In the genomic region with DNA sequence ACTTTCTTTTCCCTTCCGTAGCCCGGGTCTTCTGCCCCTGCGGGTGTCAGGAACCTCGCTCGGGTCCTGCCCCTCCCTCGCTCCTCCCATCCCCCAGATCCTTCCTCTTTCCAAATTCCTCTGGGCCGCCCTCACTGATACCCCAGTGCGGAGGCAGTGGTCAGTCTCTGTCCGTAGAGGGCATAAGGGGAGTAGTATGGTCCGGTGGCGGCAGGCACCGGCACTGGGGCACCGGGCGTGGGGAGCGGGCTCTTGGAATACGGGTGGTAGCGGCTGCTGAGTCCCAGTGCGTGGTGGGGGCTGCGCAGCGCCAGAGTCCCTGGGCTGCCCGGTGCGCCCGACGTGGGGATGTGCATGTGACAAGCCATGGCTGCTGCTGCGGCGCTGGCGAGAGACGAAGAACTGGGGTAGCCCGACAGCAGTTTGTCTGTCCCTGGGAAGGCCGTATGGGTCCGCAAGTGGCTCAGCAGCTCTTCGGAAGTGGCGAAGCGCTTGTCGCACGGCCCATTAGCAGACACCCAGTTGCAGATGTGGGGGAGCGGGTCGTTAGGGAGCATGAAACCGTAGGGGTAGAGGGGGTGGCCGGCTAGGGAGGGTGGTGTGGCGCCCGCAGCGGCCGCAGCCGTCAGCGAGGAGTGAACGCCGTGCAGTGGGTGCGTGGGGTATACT, we compare ENCODE assay signal across 8 mouse cellular contexts. TPM values are rescaled to one million over a fixed set of nuclear protein-coding genes. Genes with fewer than 3 reads are reported as not detected.
DNase-seq lines count a peak whose midpoint lies in the region; ATAC-seq lines count a peak whose summit lies in the region.

No protein-coding gene starts in this region.

- H3K36me3 ChIP-seq in megakaryocyte, embryonic 14.5 days (replicated peaks; ENCODE audit: low read length) = no peaks in the 10 kb centered on the region
- H3K36me3 ChIP-seq in embryonic facial prominence, embryonic 14.5 days (ENCODE audit: control insufficient read depth, insufficient read depth, low read length) = peaks cover 35% of the 10 kb centered on the region
- peaks cover 23% of the 10 kb centered on the region for H3K36me3 ChIP-seq in limb, embryonic 10.5 days
- H3K36me3 ChIP-seq in midbrain, embryonic 13.5 days = peaks cover 11% of the 10 kb centered on the region; the same call in 1 of the 2 replicates

- peak overlapping the region; percentile 81 for H3K4me2 ChIP-seq in embryonic facial prominence, embryonic 14.5 days (ENCODE audit: low read depth, low read length)
- peak overlapping the region; percentile 83 for H3K4me2 ChIP-seq in midbrain, embryonic 13.5 days (replicated peaks)

- H3K9me3 ChIP-seq in megakaryocyte, embryonic 14.5 days = 0 out of 2 replicates have a peak, but pooled peaks cover 10% of the 10 kb centered on the region
- H3K9me3 ChIP-seq in embryonic facial prominence, embryonic 14.5 days (ENCODE audit: control insufficient read depth, low read length) = no peaks in the 10 kb centered on the region
- no peaks in the 10 kb centered on the region for H3K9me3 ChIP-seq in limb, embryonic 10.5 days (replicated peaks)
- H3K9me3 ChIP-seq in midbrain, embryonic 13.5 days = no peaks in the 10 kb centered on the region

- WGBS in embryonic facial prominence, embryonic 14.5 days = 5% methylated on average over 42 of the region's 49 CpGs
- under 1% methylated on average over 49 of the region's 49 CpGs for WGBS in limb, embryonic 10.5 days
- under 1% methylated on average over 49 of the region's 49 CpGs for WGBS in midbrain, embryonic 13.5 days

- intact Hi-C loops in heart, postnatal 14 days (cut with DNase I) = loop anchor here (5.0 to 10.0 kb wide), 5 partner anchors 182 to 1420 kb away; no protein-coding TSS in a partner anchor

- DNase-seq in embryonic facial prominence, embryonic 14.5 days (ENCODE audit: low spot score) = no peak
- DNase-seq in heart, postnatal 14 days = peak; percentile 25 to 36
- DNase-seq in limb, embryonic 10.5 days (ENCODE audit: low spot score) = peak; percentile 74
- peak; percentile 32 to 42 for DNase-seq in urinary bladder, postnatal 36 days (ENCODE audit: low spot score in 2 of 2)
- DNase-seq in layer of hippocampus, adult 8-10 months (ENCODE audit: low spot score in 2 of 2) = no peak

- H3K27ac ChIP-seq in embryonic facial prominence, embryonic 14.5 days (replicated peaks; ENCODE audit: low read depth, low read length) = peak overlapping the region; percentile 98
- peak overlapping the region; percentile 98 for H3K27ac ChIP-seq in limb, embryonic 10.5 days
- H3K27ac ChIP-seq in midbrain, embryonic 13.5 days = peak overlapping the region; percentile 95

- peaks cover 87% of the 10 kb centered on the region for H3K4me1 ChIP-seq in megakaryocyte, embryonic 14.5 days
- peaks cover 13% of the 10 kb centered on the region; the same call in 1 of the 2 replicates for H3K4me1 ChIP-seq in embryonic facial prominence, embryonic 14.5 days (ENCODE audit: control insufficient read depth, insufficient read depth, low read length)
- H3K4me1 ChIP-seq in limb, embryonic 10.5 days = peaks cover 78% of the 10 kb centered on the region
- H3K4me1 ChIP-seq in midbrain, embryonic 13.5 days (replicated peaks) = peaks cover 56% of the 10 kb centered on the region

- peak overlapping the region; percentile 92 for H3K4me3 ChIP-seq in megakaryocyte, embryonic 14.5 days (replicated peaks)
- peak overlapping the region; percentile 84 for H3K4me3 ChIP-seq in embryonic facial prominence, embryonic 14.5 days (ENCODE audit: low read depth, low read length)
- peak overlapping the region; percentile 85 for H3K4me3 ChIP-seq in limb, embryonic 10.5 days
- H3K4me3 ChIP-seq in midbrain, embryonic 13.5 days (replicated peaks) = peak overlapping the region; percentile 87

- no peak for ATAC-seq in megakaryocyte, adult 5-6 weeks (ENCODE audit: poor library complexity, severe bottlenecking)
- no peak for ATAC-seq in embryonic facial prominence, embryonic 14.5 days (ENCODE audit: low read depth)
- ATAC-seq in midbrain, embryonic 13.5 days = no peak

- peak overlapping the region; percentile 96 for H3K9ac ChIP-seq in embryonic facial prominence, embryonic 14.5 days (ENCODE audit: low read depth, low read length)
- H3K9ac ChIP-seq in midbrain, embryonic 13.5 days (replicated peaks) = peak overlapping the region; percentile 91

- peaks cover 91% of the 10 kb centered on the region for H3K27me3 ChIP-seq in megakaryocyte, embryonic 14.5 days (replicated peaks)
- H3K27me3 ChIP-seq in embryonic facial prominence, embryonic 14.5 days (replicated peaks; ENCODE audit: control insufficient read depth, insufficient read depth, low read length) = peaks cover 3% of the 10 kb centered on the region; the same call in 1 of the 2 replicates
- peaks cover 60% of the 10 kb centered on the region for H3K27me3 ChIP-seq in limb, embryonic 10.5 days (ENCODE audit: low read depth, poor library complexity, severe bottlenecking)
- H3K27me3 ChIP-seq in midbrain, embryonic 13.5 days = peaks cover 36% of the 10 kb centered on the region

RNA-seq across cellular contexts. Expression of gene Zfp503, which starts 4.5 kb away (rescaled TPM):
- 0.77 and 1.3 TPM in 2 replicates for polyA plus RNA-seq in megakaryocyte, embryonic 14.5 days (2012; ENCODE audit: insufficient read depth, low replicate concordance)
- total RNA-seq in megakaryocyte, adult 5-6 weeks (2015) = 0.39 and 0.65 TPM in 2 replicates
- total RNA-seq in megakaryocyte, adult 5-6 weeks (2017) = 0.51 TPM in 1 of 2 replicates, not detected in the other
- polyA plus RNA-seq in embryonic facial prominence, embryonic 14.5 days (2014; fragmentation: Nextera tagmentation; extraction: Ambion mirVana) = 10.6 and 13.6 TPM in 2 replicates
- 1 to 10 TPM; 1.8 to 2.6 TPM for total RNA-seq in heart, postnatal 14 days (2021)
- 18.5 and 22.6 TPM in 2 replicates for polyA plus RNA-seq in limb, embryonic 10.5 days (2016; fragmentation: Nextera tagmentation; extraction: Ambion mirVana)
- polyA plus RNA-seq in midbrain, embryonic 13.5 days (2015; fragmentation: Nextera tagmentation; extraction: Ambion mirVana) = 8.0 and 11.0 TPM in 2 replicates
- 1 to 10 TPM; 2.5 to 3.4 (median 3.1) TPM for total RNA-seq in layer of hippocampus, adult 8-10 months (2022)

RNA-seq across cellular contexts. Expression of gene Lrmda, which starts 34.6 kb away (rescaled TPM):
- 7.1 and 12.7 TPM in 2 replicates for polyA plus RNA-seq in megakaryocyte, embryonic 14.5 days (2012; ENCODE audit: insufficient read depth, low replicate concordance)
- total RNA-seq in megakaryocyte, adult 5-6 weeks (2015) = 10.9 and 11.2 TPM in 2 replicates
- 12.6 and 15.6 TPM in 2 replicates for total RNA-seq in megakaryocyte, adult 5-6 weeks (2017)
- 0.24 and 0.97 TPM in 2 replicates for polyA plus RNA-seq in embryonic facial prominence, embryonic 14.5 days (2014; fragmentation: Nextera tagmentation; extraction: Ambion mirVana)
- total RNA-seq in heart, postnatal 14 days (2021) = 1 to 10 TPM in 1 of 2 experiments, under 1 TPM in 1; 0.76 to 1.0 TPM
- 0.48 and 0.51 TPM in 2 replicates for polyA plus RNA-seq in limb, embryonic 10.5 days (2016; fragmentation: Nextera tagmentation; extraction: Ambion mirVana)
- polyA plus RNA-seq in midbrain, embryonic 13.5 days (2015; fragmentation: Nextera tagmentation; extraction: Ambion mirVana) = 0.23 TPM in 1 of 2 replicates, not detected in the other
- total RNA-seq in layer of hippocampus, adult 8-10 months (2022) = 1 to 10 TPM in 3 of 4 experiments, under 1 TPM in 1; 0.59 to 4.9 (median 1.8) TPM

Comparison
In these comparisons a context has a peak if more than half of its experiments do, and no peak if none do; other contexts are left out.
1. DNase-seq: peak in heart, postnatal 14 days (2 of 2), limb, embryonic 10.5 days (single experiment) and urinary bladder, postnatal 36 days (2 of 2); none in embryonic facial prominence, embryonic 14.5 days (single experiment) and layer of hippocampus, adult 8-10 months (0 of 2).
2. Peak in every context shown above with its lines, with median percentiles within 50 percentile points of each other: H3K4me3 ChIP-seq and H3K27ac ChIP-seq.